Mouse (Mus musculus): ENCODE measurements around the gene Dyrk1a. TPM values are rescaled to one million over a fixed set of nuclear protein-coding genes. Genes with fewer than 3 reads are reported as not detected.

Gene Dyrk1a
- total RNA-seq, 2 experiments from 2014 or later = 86.2 to 99.2 TPM

GRCm38 (mm10) chr16:94624871-94625270, 55.1 kb downstream of the Dyrk1a start:
- intact Hi-C loops (cut with DNase I) = no loop called here
- peak; percentile 59 for DNase-seq

- no peak for DNase-seq
- intact Hi-C loops (cut with DNase I) = no loop called here
Observed at GRCm38 (mm10) chr16:94625639-94626038, 55.8 kb downstream of the Dyrk1a start.

GRCm38 (mm10) chr16:94627736-94628135, 57.9 kb downstream of the Dyrk1a start:
- DNase-seq = no peak
- intact Hi-C loops (cut with DNase I) = no loop called here

GRCm38 (mm10) chr16:94628976-94629729, 59.3 kb downstream of the Dyrk1a start:
- DNase-seq = no peak
- intact Hi-C loops (cut with DNase I) = no loop called here

- intact Hi-C loops (cut with DNase I) = no loop called here
- DNase-seq = peak; percentile 66
Observed at GRCm38 (mm10) chr16:94631984-94632383, 62.2 kb downstream of the Dyrk1a start.

- intact Hi-C loops (cut with DNase I) = no loop called here
- DNase-seq = no peak
Observed at GRCm38 (mm10) chr16:94632424-94632963, 62.7 kb downstream of the Dyrk1a start.

GRCm38 (mm10) chr16:94633012-94633411, 63.2 kb downstream of the Dyrk1a start:
- intact Hi-C loops (cut with DNase I) = no loop called here
- no peak for DNase-seq

GRCm38 (mm10) chr16:94637423-94637822, 67.6 kb downstream of the Dyrk1a start:
- intact Hi-C loops (cut with DNase I) = no loop called here
- DNase-seq = no peak

- no peak for DNase-seq
- intact Hi-C loops (cut with DNase I) = no loop called here
Observed at GRCm38 (mm10) chr16:94641799-94642198, 72.0 kb downstream of the Dyrk1a start.

GRCm38 (mm10) chr16:94647153-94647552, 77.3 kb downstream of the Dyrk1a start:
- DNase-seq = no peak
- intact Hi-C loops (cut with DNase I) = no loop called here

- DNase-seq = no peak
- intact Hi-C loops (cut with DNase I) = no loop called here
Observed at GRCm38 (mm10) chr16:94647925-94648324, 78.1 kb downstream of the Dyrk1a start.

- no peak for DNase-seq
- intact Hi-C loops (cut with DNase I) = loop anchor here (1.0 kb wide), 1 partner anchor 35 kb away; no protein-coding TSS in a partner anchor
Observed at GRCm38 (mm10) chr16:94649861-94650260, 80.1 kb downstream of the Dyrk1a start.

- intact Hi-C loops (cut with DNase I) = no loop called here
- DNase-seq = no peak
Observed at GRCm38 (mm10) chr16:94652091-94652713, 82.4 kb downstream of the Dyrk1a start.

GRCm38 (mm10) chr16:94655083-94655482, 85.3 kb downstream of the Dyrk1a start:
- intact Hi-C loops (cut with DNase I) = no loop called here
- DNase-seq = no peak

- intact Hi-C loops (cut with DNase I) = no loop called here
Observed at GRCm38 (mm10) chr16:94656891-94657290, 87.1 kb downstream of the Dyrk1a start.

GRCm38 (mm10) chr16:94659394-94659793, 89.6 kb downstream of the Dyrk1a start:
- no peak for DNase-seq
- intact Hi-C loops (cut with DNase I) = no loop called here

More at GRCm38 (mm10) chr16:94656891-94657290, 87.1 kb downstream of the Dyrk1a start:
- no peak for DNase-seq

GRCm38 (mm10) chr16:94660221-94660620, 90.4 kb downstream of the Dyrk1a start:
- intact Hi-C loops (cut with DNase I) = no loop called here
- no peak for DNase-seq

GRCm38 (mm10) chr16:94667557-94667956, 97.7 kb downstream of the Dyrk1a start:
- intact Hi-C loops (cut with DNase I) = no loop called here
- DNase-seq = no peak

- DNase-seq = no peak
- intact Hi-C loops (cut with DNase I) = no loop called here
Observed at GRCm38 (mm10) chr16:94671313-94671712, 101.5 kb downstream of the Dyrk1a start.

- intact Hi-C loops (cut with DNase I) = no loop called here
Observed at GRCm38 (mm10) chr16:94680924-94681323, 111.1 kb downstream of the Dyrk1a start.

GRCm38 (mm10) chr16:94681760-94682159, 112.0 kb downstream of the Dyrk1a start:
- intact Hi-C loops (cut with DNase I) = no loop called here
- DNase-seq = no peak

More at GRCm38 (mm10) chr16:94680924-94681323, 111.1 kb downstream of the Dyrk1a start:
- no peak for DNase-seq

- intact Hi-C loops (cut with DNase I) = no loop called here
- no peak for DNase-seq
Observed at GRCm38 (mm10) chr16:94683960-94684359, 114.2 kb downstream of the Dyrk1a start.
